Mouse (Mus musculus): Measurements from ENCODE around the gene Meis1. TPM values are rescaled to one million over a fixed set of nuclear protein-coding genes. Genes with fewer than 3 reads are reported as not detected.
A peak's percentile ranks its signal among the peaks of the same experiment; 100 is the strongest.

Meis1 gene
- polyA plus RNA-seq, 1 experiment: 5.0 TPM

GRCm38 (mm10) chr11:18931001-18931874, 87.5 kb downstream of the Meis1 start:
- H3K4me3 ChIP-seq (ENCODE audit: extremely low read depth, insufficient read depth, insufficient read length): no peak overlapping the region
- no peaks in the 10 kb centered on the region for H3K4me1 ChIP-seq (ENCODE audit: control insufficient read depth, insufficient read depth, insufficient read length)
- no peaks in the 10 kb centered on the region for H3K36me3 ChIP-seq (ENCODE audit: control insufficient read depth, insufficient read depth, low read length)
- no peak for DNase-seq (ENCODE audit: low read depth in 1 of 2, low spot score in 2 of 2)
- H3K27ac ChIP-seq (ENCODE audit: insufficient read depth, low read length): no peak overlapping the region
- no peak for TF ChIP-seq CTCF (IDR thresholded peaks at IDR 0.05; ENCODE audit: extremely low read depth, insufficient read depth, insufficient read length, insufficient replicate concordance)
- no peak for TF ChIP-seq POLR2A (IDR thresholded peaks at IDR 0.05; ENCODE audit: low read depth, low read length)
- WGBS: 82% methylated on average over 15 of the region's 15 CpGs
- H3K27me3 ChIP-seq (ENCODE audit: control insufficient read depth, insufficient read depth, low read length): no peaks in the 10 kb centered on the region

DNA sequence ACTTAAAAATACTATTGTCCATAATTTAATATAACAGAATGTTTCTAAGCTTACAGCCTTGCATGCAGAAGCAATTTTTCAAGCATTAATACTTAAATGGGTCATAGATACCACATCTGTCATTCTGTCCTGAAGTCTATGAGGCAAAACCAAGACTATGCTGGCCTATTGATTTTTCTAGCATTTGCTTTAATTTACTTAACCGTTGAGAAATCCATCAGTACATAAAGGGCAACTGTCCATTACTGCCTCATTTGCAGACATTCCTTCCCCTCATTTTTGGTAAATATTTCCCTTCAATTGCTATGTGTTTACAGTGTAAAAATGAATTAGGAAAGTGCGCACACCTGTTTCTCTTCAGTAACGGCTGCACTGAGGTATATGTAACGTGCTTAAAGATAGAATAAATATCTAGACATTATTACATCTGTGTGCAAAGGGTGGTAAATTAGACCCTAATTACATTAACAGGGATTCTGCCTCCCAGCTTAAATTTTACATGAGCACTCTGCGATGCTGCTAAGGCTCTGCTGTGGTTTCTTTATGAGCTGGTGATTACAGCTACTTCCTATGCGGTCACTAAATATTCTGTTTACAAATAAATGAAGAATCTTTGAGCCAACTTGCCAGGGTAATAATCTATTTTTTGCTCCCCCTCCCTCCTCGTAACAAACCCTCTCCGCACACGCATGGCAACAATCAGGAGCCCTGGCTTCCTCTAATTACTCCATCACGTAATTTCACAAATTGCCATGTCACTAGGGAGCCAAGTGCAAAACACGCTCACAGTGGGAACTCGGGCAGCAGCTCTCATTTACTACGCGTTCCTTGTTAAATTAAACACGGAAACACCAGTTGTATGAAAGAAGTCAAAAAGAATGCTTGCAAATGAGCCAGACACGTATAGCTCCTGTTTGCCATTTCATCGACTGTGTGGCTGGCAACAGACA, 88.7 kb downstream of the Meis1 start:
- no peak overlapping the region for H3K4me3 ChIP-seq (ENCODE audit: extremely low read depth, insufficient read depth, insufficient read length)
- H3K27ac ChIP-seq (ENCODE audit: insufficient read depth, low read length): no peak overlapping the region
- 0 out of 2 replicates have a peak, but pooled peaks cover under 1% of the 10 kb centered on the region for H3K4me1 ChIP-seq (ENCODE audit: control insufficient read depth, insufficient read depth, insufficient read length)
- DNase-seq (ENCODE audit: low read depth in 1 of 2, low spot score in 2 of 2): no peak
- H3K36me3 ChIP-seq (ENCODE audit: control insufficient read depth, insufficient read depth, low read length): no peaks in the 10 kb centered on the region
- no peak for TF ChIP-seq CTCF (IDR thresholded peaks at IDR 0.05; ENCODE audit: extremely low read depth, insufficient read depth, insufficient read length, insufficient replicate concordance)
- TF ChIP-seq POLR2A (IDR thresholded peaks at IDR 0.05; ENCODE audit: low read depth, low read length): no peak
- no peaks in the 10 kb centered on the region for H3K27me3 ChIP-seq (ENCODE audit: control insufficient read depth, insufficient read depth, low read length)
- 93% methylated on average over 17 of the region's 17 CpGs for WGBS

DNA sequence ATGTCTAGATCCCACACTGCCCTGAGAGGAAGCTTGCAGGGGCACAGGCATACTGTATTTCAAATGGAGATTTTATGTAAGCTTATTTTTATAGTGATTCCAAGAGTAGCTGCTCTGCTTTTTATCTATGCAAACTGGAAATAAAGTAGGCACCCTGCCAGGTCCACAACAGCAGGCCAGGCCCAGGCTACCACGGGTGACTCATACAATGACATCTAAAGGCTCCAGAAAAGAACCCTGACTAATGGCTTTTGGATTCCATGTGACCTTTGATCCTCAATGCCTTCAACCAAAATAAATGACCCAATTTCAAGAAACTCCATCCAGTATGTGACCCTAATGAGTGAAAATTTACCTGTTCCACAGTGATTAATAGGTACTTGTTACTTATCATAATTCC, 91.4 kb downstream of the Meis1 start:
- 0 out of 2 replicates have a peak, but pooled peaks cover 2% of the 10 kb centered on the region for H3K4me1 ChIP-seq (ENCODE audit: control insufficient read depth, insufficient read depth, insufficient read length)
- no peak overlapping the region for H3K27ac ChIP-seq (ENCODE audit: insufficient read depth, low read length)
- no peak for TF ChIP-seq POLR2A (IDR thresholded peaks at IDR 0.05; ENCODE audit: low read depth, low read length)
- no peak for TF ChIP-seq CTCF (IDR thresholded peaks at IDR 0.05; ENCODE audit: extremely low read depth, insufficient read depth, insufficient read length, insufficient replicate concordance)
- no peaks in the 10 kb centered on the region for H3K27me3 ChIP-seq (ENCODE audit: control insufficient read depth, insufficient read depth, low read length)
- DNase-seq (ENCODE audit: low read depth in 1 of 2, low spot score in 2 of 2): no peak
- no peak overlapping the region for H3K4me3 ChIP-seq (ENCODE audit: extremely low read depth, insufficient read depth, insufficient read length)
- no peaks in the 10 kb centered on the region for H3K36me3 ChIP-seq (ENCODE audit: control insufficient read depth, insufficient read depth, low read length)
- 18% methylated on average over 1 of the region's 1 CpGs for WGBS

DNA sequence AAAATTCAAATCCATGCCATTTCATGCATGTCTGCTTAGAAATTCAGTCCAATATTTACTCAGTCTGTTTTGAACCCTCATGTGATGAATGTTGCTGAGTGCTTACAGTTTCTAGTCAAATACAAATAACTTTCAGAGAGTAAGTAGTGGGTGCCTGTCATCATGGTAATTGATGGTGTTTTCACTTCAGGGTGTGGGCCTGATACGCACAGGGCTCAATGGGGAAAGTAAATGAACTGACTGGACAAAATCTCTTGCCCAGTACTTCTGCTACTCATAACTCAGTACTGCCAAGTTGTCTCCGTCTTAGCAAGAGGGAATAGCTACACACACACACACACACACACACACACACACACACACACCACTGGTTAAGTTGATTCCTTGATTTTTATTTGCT, 92.0 kb downstream of the Meis1 start:
- DNase-seq (ENCODE audit: low read depth in 1 of 2, low spot score in 2 of 2): no peak
- H3K36me3 ChIP-seq (ENCODE audit: control insufficient read depth, insufficient read depth, low read length): no peaks in the 10 kb centered on the region
- H3K27ac ChIP-seq (ENCODE audit: insufficient read depth, low read length): no peak overlapping the region
- TF ChIP-seq CTCF (IDR thresholded peaks at IDR 0.05; ENCODE audit: extremely low read depth, insufficient read depth, insufficient read length, insufficient replicate concordance) (no peak), POLR2A (IDR thresholded peaks at IDR 0.05; ENCODE audit: low read depth, low read length) (no peak)
- H3K4me1 ChIP-seq (ENCODE audit: control insufficient read depth, insufficient read depth, insufficient read length): 0 out of 2 replicates have a peak, but pooled peaks cover 2% of the 10 kb centered on the region
- no peak overlapping the region for H3K4me3 ChIP-seq (ENCODE audit: extremely low read depth, insufficient read depth, insufficient read length)
- H3K27me3 ChIP-seq (ENCODE audit: control insufficient read depth, insufficient read depth, low read length): no peaks in the 10 kb centered on the region
- 77% methylated on average over 2 of the region's 2 CpGs for WGBS

- TF ChIP-seq POLR2A (IDR thresholded peaks at IDR 0.05; ENCODE audit: low read depth, low read length) (no peak), CTCF (IDR thresholded peaks at IDR 0.05; ENCODE audit: extremely low read depth, insufficient read depth, insufficient read length, insufficient replicate concordance) (no peak)
- 18% methylated on average over 2 of the region's 2 CpGs for WGBS
- no peaks in the 10 kb centered on the region for H3K27me3 ChIP-seq (ENCODE audit: control insufficient read depth, insufficient read depth, low read length)
These were observed 94.0 kb downstream of the Meis1 start for GRCm38 (mm10) chr11:18924583-18925334.

DNA sequence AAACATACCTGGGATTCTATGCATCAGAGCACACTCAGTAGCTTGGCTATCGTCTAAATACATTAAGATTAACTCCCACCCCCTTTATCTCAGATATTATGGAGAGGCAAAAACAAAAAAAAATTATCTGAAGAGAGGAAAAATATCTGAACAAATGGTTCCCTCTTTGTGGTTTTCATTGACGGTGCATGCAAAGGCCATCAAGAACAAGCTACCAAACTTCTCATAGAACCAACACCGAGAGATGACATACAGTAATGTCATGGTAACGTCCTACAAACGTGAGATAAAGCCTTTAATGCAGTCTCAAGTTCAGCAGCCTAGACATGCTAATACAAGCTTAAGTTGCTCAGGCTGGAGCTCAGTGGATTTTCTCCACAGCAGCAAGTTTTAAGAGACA, 95.5 kb downstream of the Meis1 start:
- Histone ChIP-seq H3K4me1 (ENCODE audit: control insufficient read depth, insufficient read depth, insufficient read length) (0 out of 2 replicates have a peak, but pooled peaks cover 2% of the 10 kb centered on the region), H3K27me3 (ENCODE audit: control insufficient read depth, insufficient read depth, low read length) (no peaks in the 10 kb centered on the region), H3K36me3 (ENCODE audit: control insufficient read depth, insufficient read depth, low read length) (no peaks in the 10 kb centered on the region), H3K27ac (ENCODE audit: insufficient read depth, low read length) (no peak overlapping the region), H3K4me3 (ENCODE audit: extremely low read depth, insufficient read depth, insufficient read length) (no peak overlapping the region)
- WGBS: 36% methylated on average over 5 of the region's 5 CpGs
- DNase-seq (ENCODE audit: low read depth in 1 of 2, low spot score in 2 of 2): no peak
- TF ChIP-seq POLR2A (IDR thresholded peaks at IDR 0.05; ENCODE audit: low read depth, low read length) (no peak), CTCF (IDR thresholded peaks at IDR 0.05; ENCODE audit: extremely low read depth, insufficient read depth, insufficient read length, insufficient replicate concordance) (no peak)

More at GRCm38 (mm10) chr11:18924583-18925334, 94.0 kb downstream of the Meis1 start:
- Histone ChIP-seq H3K4me1 (ENCODE audit: control insufficient read depth, insufficient read depth, insufficient read length) (0 out of 2 replicates have a peak, but pooled peaks cover 2% of the 10 kb centered on the region), H3K4me3 (ENCODE audit: extremely low read depth, insufficient read depth, insufficient read length) (no peak overlapping the region), H3K36me3 (ENCODE audit: control insufficient read depth, insufficient read depth, low read length) (no peaks in the 10 kb centered on the region), H3K27ac (ENCODE audit: insufficient read depth, low read length) (no peak overlapping the region)
- DNase-seq (ENCODE audit: low read depth in 1 of 2, low spot score in 2 of 2): peak in 1 of 2 experiments; percentile 18
